Mouse (Mus musculus) small intestine, adult 2 months (tissue): ENCODE data around the gene Adam23. TPM values are rescaled to one million over a fixed set of nuclear protein-coding genes. Genes with fewer than 3 reads are reported as not detected.

Experiments
- H3K27ac ChIP-seq: fragments of 200-500 bp; 2 replicates; pipeline ENCODE4 v1.5.1; 2012; ENCODE audit warnings: low read depth, low read length, control low read depth, inconsistent platforms; ENCODE audit not compliant: insufficient read depth
- H3K27me3 ChIP-seq: fragments of 200-500 bp; 2 replicates; pipeline ENCODE4 v1.6.1; 2012; ENCODE audit warnings: mild to moderate bottlenecking, moderate library complexity, low read length, inconsistent platforms; ENCODE audit not compliant: control insufficient read depth, insufficient read depth
- H3K36me3 ChIP-seq: fragments of 200-500 bp; 2 replicates; pipeline ENCODE4 v1.6.1; 2012; ENCODE audit warnings: mild to moderate bottlenecking, low read length, control low read depth, inconsistent platforms; ENCODE audit not compliant: control insufficient read depth, insufficient read depth
- H3K4me1 ChIP-seq: fragments of 200-500 bp; 2 replicates; pipeline ENCODE4 v1.6.1; 2012; ENCODE audit warnings: low read length, inconsistent platforms, mixed read lengths; ENCODE audit not compliant: control insufficient read depth, insufficient read depth, insufficient read length
- H3K4me3 ChIP-seq: fragments of 200-500 bp; 2 replicates; pipeline ENCODE4 v1.5.1; 2012; ENCODE audit warnings: low read depth, mild to moderate bottlenecking, control low read depth, inconsistent platforms, low read length, moderate library complexity
- CTCF ChIP-seq: fragments of 200-500 bp; IDR thresholded peaks from 2 replicates; pipeline ENCODE4 v1.5.1; 2012; ENCODE audit warnings: low read depth, mild to moderate bottlenecking, control low read depth, inconsistent platforms, low read length, moderate library complexity, mixed read lengths; ENCODE audit not compliant: insufficient replicate concordance, insufficient read length; ENCODE audit errors: extremely low read depth
- POLR2A ChIP-seq: fragments of 200-500 bp; IDR thresholded peaks from 2 replicates; pipeline ENCODE4 v1.6.1; 2012; ENCODE audit warnings: low read depth, mild to moderate bottlenecking, control low read depth, inconsistent platforms, low read length, moderate library complexity
- WGBS: fragments of 180-500 bp; shearing (Covaris S2); methylation state at CpG from one replicate; pipeline ENCODE4 v1.1.7; 2018; 5-methylcytosine and 5-hydroxymethylcytosine counted together
- polyA plus RNA-seq: library from polyadenylated mRNA; depleted of rRNA; stranded (reverse); fragments of >200 nt; gene quantifications from 2 replicates; pipeline ENCODE4 v1.2.3, GENCODE M21; 2012

Adam23 gene
- polyA plus RNA-seq, 1 experiment: 0.63 TPM

DNA sequence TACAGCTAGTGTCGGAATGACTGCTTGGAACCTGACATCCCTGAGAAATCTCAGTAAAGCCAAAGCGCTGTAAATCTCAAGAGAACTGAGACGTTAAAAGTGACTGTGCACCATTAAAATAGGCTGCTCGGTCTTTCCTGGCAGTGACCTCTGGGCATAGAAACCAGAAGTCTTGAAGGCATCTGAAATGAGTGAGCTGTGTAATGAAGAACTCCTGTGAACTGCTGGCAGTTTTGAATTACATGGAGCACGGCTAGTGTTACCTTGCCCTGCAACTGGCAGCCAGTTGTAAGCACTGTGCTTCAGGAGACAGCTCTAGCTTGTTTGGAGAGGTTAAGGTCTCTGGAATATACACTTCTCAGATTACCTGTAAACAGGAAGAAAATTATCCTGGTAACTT is 107.3 kb downstream of the Adam23 start:
- Histone ChIP-seq H3K27me3 (no peaks in the 10 kb centered on the region), H3K4me3 (no peak overlapping the region), H3K4me1 (no peaks in the 10 kb centered on the region), H3K36me3 (no peaks in the 10 kb centered on the region), H3K27ac (no peak overlapping the region)
- 37% methylated on average over 5 of the region's 5 CpGs for WGBS
- no peak for TF ChIP-seq POLR2A
- no peak for TF ChIP-seq CTCF

GRCm38 (mm10) chr1:63561772-63562520 is 116.3 kb downstream of the Adam23 start:
- Histone ChIP-seq H3K27ac (no peak overlapping the region), H3K4me1 (no peaks in the 10 kb centered on the region), H3K27me3 (no peaks in the 10 kb centered on the region), H3K36me3 (no peaks in the 10 kb centered on the region), H3K4me3 (no peak overlapping the region)
- TF ChIP-seq CTCF (no peak), POLR2A (no peak)
- 80% methylated on average over 4 of the region's 4 CpGs for WGBS

GRCm38 (mm10) chr1:63563928-63564327 is 118.2 kb downstream of the Adam23 start:
- no peak for TF ChIP-seq POLR2A
- H3K27me3 ChIP-seq: no peaks in the 10 kb centered on the region
- H3K27ac ChIP-seq: no peak overlapping the region
- no peaks in the 10 kb centered on the region for H3K4me1 ChIP-seq
- 67% methylated on average over 4 of the region's 4 CpGs for WGBS
- H3K36me3 ChIP-seq: no peaks in the 10 kb centered on the region
- no peak overlapping the region for H3K4me3 ChIP-seq

- no peak overlapping the region for H3K27ac ChIP-seq
- 45% methylated on average over 7 of the region's 7 CpGs for WGBS
- TF ChIP-seq CTCF: no peak
- TF ChIP-seq POLR2A: no peak
- no peaks in the 10 kb centered on the region for H3K4me1 ChIP-seq
- no peak overlapping the region for H3K4me3 ChIP-seq
- H3K27me3 ChIP-seq: no peaks in the 10 kb centered on the region
- H3K36me3 ChIP-seq: no peaks in the 10 kb centered on the region
Measured at GRCm38 (mm10) chr1:63566501-63566900, 120.8 kb downstream of the Adam23 start.

GRCm38 (mm10) chr1:63567031-63567430 is 121.3 kb downstream of the Adam23 start:
- H3K27me3 ChIP-seq: no peaks in the 10 kb centered on the region
- no peak overlapping the region for H3K4me3 ChIP-seq
- no peaks in the 10 kb centered on the region for H3K36me3 ChIP-seq
- no peak overlapping the region for H3K27ac ChIP-seq
- 22% methylated on average over 4 of the region's 4 CpGs for WGBS
- H3K4me1 ChIP-seq: no peaks in the 10 kb centered on the region
- TF ChIP-seq CTCF (no peak), POLR2A (no peak)

DNA sequence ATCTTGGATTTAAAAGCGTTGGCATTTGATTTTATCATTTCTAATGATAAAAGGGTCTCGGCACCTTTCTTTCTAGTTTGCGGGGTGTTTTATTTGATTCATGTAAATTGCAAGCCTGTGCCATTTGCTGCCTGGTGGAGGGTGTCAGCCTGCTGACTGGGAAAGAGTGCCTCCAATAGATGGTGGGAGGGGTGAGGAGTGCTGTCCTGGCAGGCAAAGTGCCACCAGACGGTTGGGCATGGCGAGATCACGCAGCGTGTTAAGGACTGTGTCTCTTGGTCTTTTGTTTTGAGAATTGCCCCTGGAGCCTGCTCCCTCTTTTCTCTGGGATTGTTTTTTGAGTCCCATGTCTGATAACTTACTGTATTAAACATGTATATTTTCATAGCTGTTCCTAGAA is 126.5 kb downstream of the Adam23 start:
- Histone ChIP-seq H3K4me3 (no peak overlapping the region), H3K27ac (no peak overlapping the region), H3K4me1 (no peaks in the 10 kb centered on the region), H3K27me3 (no peaks in the 10 kb centered on the region), H3K36me3 (no peaks in the 10 kb centered on the region)
- 81% methylated on average over 7 of the region's 7 CpGs for WGBS
- TF ChIP-seq CTCF (no peak), POLR2A (no peak)

DNA sequence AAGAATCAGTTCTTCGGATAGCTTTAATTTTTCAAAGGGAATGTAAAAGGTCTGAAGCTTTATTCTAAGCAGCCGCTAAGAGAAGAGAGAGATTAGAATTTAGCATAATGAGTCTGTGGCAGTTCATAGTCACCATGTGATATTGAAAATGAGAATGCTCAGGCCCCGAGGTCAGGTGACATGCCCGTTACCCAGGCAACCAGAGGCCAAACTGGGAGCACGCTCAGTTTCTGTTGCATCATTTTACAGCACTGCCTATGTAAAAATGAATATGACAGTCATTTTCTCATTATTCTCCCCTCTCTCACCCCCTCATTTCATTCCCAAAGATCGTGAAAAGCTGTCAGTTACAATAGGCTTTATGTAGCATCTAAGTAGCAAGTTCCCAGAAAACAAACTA is 127.7 kb downstream of the Adam23 start:
- Histone ChIP-seq H3K36me3 (no peaks in the 10 kb centered on the region), H3K4me1 (no peaks in the 10 kb centered on the region), H3K4me3 (no peak overlapping the region), H3K27me3 (no peaks in the 10 kb centered on the region), H3K27ac (no peak overlapping the region)
- 51% methylated on average over 6 of the region's 6 CpGs for WGBS
- TF ChIP-seq CTCF: no peak
- no peak for TF ChIP-seq POLR2A
